ENCODE assay signal across 8 mouse cellular contexts in the genomic region with DNA sequence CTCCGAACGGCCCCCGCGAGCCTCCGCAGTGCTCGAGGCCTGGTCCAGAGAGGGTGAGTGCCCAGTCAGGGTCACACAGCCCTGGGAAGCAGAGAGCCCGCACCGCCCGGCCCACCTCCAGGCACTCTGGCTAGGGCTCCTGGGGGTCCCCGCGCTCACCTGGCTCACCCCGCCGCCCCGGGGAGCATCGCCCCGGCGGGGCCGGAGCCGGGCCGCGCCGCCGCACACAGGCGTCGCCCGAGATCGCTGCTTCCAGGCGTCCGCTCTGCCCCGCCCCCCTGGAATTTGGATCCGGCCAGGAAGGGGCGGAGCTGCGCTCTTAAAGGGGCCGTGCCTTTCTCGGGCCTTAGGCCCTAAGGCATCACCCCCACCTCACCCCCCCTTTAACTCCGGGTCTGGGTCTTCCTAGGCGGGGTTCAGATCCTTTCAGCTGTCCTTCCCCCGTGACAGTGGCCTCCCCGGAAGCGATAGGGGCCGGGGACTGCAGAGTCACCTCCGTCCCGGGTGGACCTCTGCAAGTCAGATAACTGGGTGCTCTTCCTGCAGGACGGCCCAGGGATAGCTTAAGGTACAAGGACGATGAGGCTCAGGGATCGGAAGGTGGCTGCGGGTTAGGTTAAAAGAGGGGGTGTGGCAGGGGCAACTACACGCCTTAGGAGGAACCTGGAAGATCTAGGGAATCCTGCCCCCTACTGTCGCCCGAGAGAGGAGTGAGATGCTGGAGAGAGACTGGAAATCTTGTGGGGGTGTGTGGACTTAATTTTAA. TPM values are rescaled to one million over a fixed set of nuclear protein-coding genes. Genes with fewer than 3 reads are reported as not detected.
DNase-seq lines count a peak whose midpoint lies in the region; ATAC-seq and TF ChIP-seq lines count a peak whose summit lies in the region.

A gene (minus strand): TSS at position 272 of the 766 bp plus-strand sequence.

- H3K9ac ChIP-seq in kidney, embryonic 15.5 days: peak within 1 kb of the TSS; percentile 75
- H3K9ac ChIP-seq in liver, embryonic 13.5 days: peak within 1 kb of the TSS; percentile 80
- peak within 1 kb of the TSS; percentile 63 for H3K9ac ChIP-seq in neural tube, embryonic 11.5 days (ENCODE audit: low read length)
- H3K9ac ChIP-seq in stomach, postnatal 0 days (ENCODE audit: low read length): peak within 1 kb of the TSS; percentile 75

- no peak for TF ChIP-seq EP300 in stomach, postnatal 0 days (optimal IDR thresholded peaks at IDR 0.05)

- TF ChIP-seq CTCF in brain, embryonic 14.5 days (IDR thresholded peaks at IDR 0.05; ENCODE audit: borderline replicate concordance, extremely low read depth, insufficient read depth, insufficient read length): peak; percentile 64
- TF ChIP-seq CTCF in stomach, postnatal 0 days (IDR thresholded peaks at IDR 0.05; ENCODE audit: low read depth): peak; percentile 81

- peak; percentile 93 for DNase-seq in brain, embryonic 14.5 days (ENCODE audit: low read depth)
- peak; percentile 93 for DNase-seq in heart, embryonic 10.5 days (ENCODE audit: low spot score)
- DNase-seq in liver, embryonic 13.5 days: peak; percentile 82
- DNase-seq in neural tube, embryonic 11.5 days (ENCODE audit: low spot score): peak; percentile 91
- peak; percentile 92 for DNase-seq in stomach, postnatal 0 days (ENCODE audit: low spot score)

- H3K27ac ChIP-seq in heart, embryonic 10.5 days: peak within 1 kb of the TSS; percentile 86
- peak within 1 kb of the TSS; percentile 83 for H3K27ac ChIP-seq in kidney, embryonic 15.5 days
- H3K27ac ChIP-seq in liver, embryonic 13.5 days: peak within 1 kb of the TSS; percentile 59
- H3K27ac ChIP-seq in neural tube, embryonic 11.5 days (ENCODE audit: low read depth, low read length): 0 out of 2 replicates have a peak within 1 kb of the TSS, but pooled peaks have one; percentile 34
- peak within 1 kb of the TSS; percentile 56; the same call in 1 of the 2 replicates for H3K27ac ChIP-seq in stomach, postnatal 0 days (replicated peaks)

- peak within 1 kb of the TSS; percentile 77 for H3K4me3 ChIP-seq in heart, embryonic 10.5 days
- peak within 1 kb of the TSS; percentile 87 for H3K4me3 ChIP-seq in kidney, embryonic 15.5 days (replicated peaks)
- peak within 1 kb of the TSS; percentile 68 for H3K4me3 ChIP-seq in liver, embryonic 13.5 days (replicated peaks)
- H3K4me3 ChIP-seq in neural tube, embryonic 11.5 days (ENCODE audit: low read depth, low read length): peak within 1 kb of the TSS; percentile 69
- peak within 1 kb of the TSS; percentile 72 for H3K4me3 ChIP-seq in stomach, postnatal 0 days (ENCODE audit: low read depth, low read length)

- H3K27me3 ChIP-seq in heart, embryonic 10.5 days (ENCODE audit: insufficient read depth, poor library complexity, severe bottlenecking): peaks cover 45% of the 10 kb centered on the region
- H3K27me3 ChIP-seq in kidney, embryonic 15.5 days: peaks cover 38% of the 10 kb centered on the region
- peaks cover 47% of the 10 kb centered on the region for H3K27me3 ChIP-seq in liver, embryonic 13.5 days
- H3K27me3 ChIP-seq in neural tube, embryonic 11.5 days (ENCODE audit: control insufficient read depth, insufficient read depth, low read length): peaks cover 38% of the 10 kb centered on the region
- H3K27me3 ChIP-seq in stomach, postnatal 0 days (ENCODE audit: control insufficient read depth, insufficient read depth, low read length): 0 out of 2 replicates have a peak, but pooled peaks cover 2% of the 10 kb centered on the region

- peak; percentile 38 for ATAC-seq in CD4-positive, CD25-positive, alpha-beta regulatory T cell, adult 4 months
- peak; percentile 87 for ATAC-seq in erythroblast, adult 5-6 weeks (replicated peaks; ENCODE audit: low FRiP score, poor library complexity, severe bottlenecking)
- peak; percentile 81 for ATAC-seq in kidney, embryonic 15.5 days (replicated peaks; ENCODE audit: low FRiP score)
- peak; percentile 81 for ATAC-seq in liver, embryonic 13.5 days (ENCODE audit: low read depth)
- peak; percentile 77 for ATAC-seq in neural tube, embryonic 11.5 days (ENCODE audit: insufficient read depth, low FRiP score, low TSS enrichment)
- ATAC-seq in stomach, postnatal 0 days (ENCODE audit: low FRiP score, low TSS enrichment): peak; percentile 68

- peaks cover 35% of the 10 kb centered on the region for H3K36me3 ChIP-seq in heart, embryonic 10.5 days
- H3K36me3 ChIP-seq in kidney, embryonic 15.5 days: peaks cover 31% of the 10 kb centered on the region
- peaks cover 27% of the 10 kb centered on the region for H3K36me3 ChIP-seq in liver, embryonic 13.5 days
- H3K36me3 ChIP-seq in neural tube, embryonic 11.5 days (ENCODE audit: control insufficient read depth, insufficient read depth, low read length): peaks cover 11% of the 10 kb centered on the region
- peaks cover 10% of the 10 kb centered on the region; the same call in 1 of the 2 replicates for H3K36me3 ChIP-seq in stomach, postnatal 0 days (ENCODE audit: control insufficient read depth, insufficient read depth, low read length)

- peaks cover 2% of the 10 kb centered on the region; the same call in 1 of the 2 replicates for H3K9me3 ChIP-seq in heart, embryonic 10.5 days
- no peaks in the 10 kb centered on the region for H3K9me3 ChIP-seq in kidney, embryonic 15.5 days (replicated peaks)
- no peaks in the 10 kb centered on the region for H3K9me3 ChIP-seq in liver, embryonic 13.5 days (replicated peaks)
- H3K9me3 ChIP-seq in neural tube, embryonic 11.5 days (ENCODE audit: control insufficient read depth, low read length): no peaks in the 10 kb centered on the region
- H3K9me3 ChIP-seq in stomach, postnatal 0 days (ENCODE audit: control insufficient read depth, low read length): no peaks in the 10 kb centered on the region

- H3K4me2 ChIP-seq in kidney, embryonic 15.5 days: peak within 1 kb of the TSS; percentile 87
- H3K4me2 ChIP-seq in liver, embryonic 13.5 days: peak within 1 kb of the TSS; percentile 99
- H3K4me2 ChIP-seq in neural tube, embryonic 11.5 days (ENCODE audit: low read depth): peak within 1 kb of the TSS; percentile 91
- H3K4me2 ChIP-seq in stomach, postnatal 0 days (replicated peaks; ENCODE audit: low read depth): peak within 1 kb of the TSS; percentile 71

- H3K4me1 ChIP-seq in heart, embryonic 10.5 days: peaks cover 43% of the 10 kb centered on the region
- H3K4me1 ChIP-seq in kidney, embryonic 15.5 days: peaks cover 49% of the 10 kb centered on the region
- H3K4me1 ChIP-seq in liver, embryonic 13.5 days (replicated peaks): peaks cover 74% of the 10 kb centered on the region
- H3K4me1 ChIP-seq in neural tube, embryonic 11.5 days (ENCODE audit: control insufficient read depth, insufficient read depth, low read length): peaks cover 30% of the 10 kb centered on the region
- H3K4me1 ChIP-seq in stomach, postnatal 0 days (replicated peaks; ENCODE audit: control insufficient read depth, insufficient read depth): peaks cover 25% of the 10 kb centered on the region

- WGBS in heart, embryonic 10.5 days: 1% methylated on average over 50 of the region's 50 CpGs
- WGBS in kidney, embryonic 15.5 days: under 1% methylated on average over 48 of the region's 50 CpGs
- WGBS in liver, embryonic 13.5 days (ENCODE audit: insufficient replicate concordance): under 1% methylated on average over 49 of the region's 50 CpGs
- under 1% methylated on average over 34 of the region's 50 CpGs for WGBS in neural tube, embryonic 11.5 days
- under 1% methylated on average over 50 of the region's 50 CpGs for WGBS in stomach, postnatal 0 days

- TF ChIP-seq POLR2A in brain, embryonic 14.5 days (IDR thresholded peaks at IDR 0.05; ENCODE audit: borderline replicate concordance, extremely low read depth, insufficient read depth, insufficient read length, poor library complexity, severe bottlenecking): 0 out of 2 replicates have a peak, but pooled peaks have one; percentile 29

RNA-seq across cellular contexts. Expression of the gene that starts here (rescaled TPM):
- under 1 TPM; 0.35 to 0.71 TPM for polyA plus RNA-seq in CD4-positive, CD25-positive, alpha-beta regulatory T cell, adult 4 months (2017; shearing (Covaris generic))
- polyA plus RNA-seq in brain, embryonic 14.5 days (2012; rRNA removed): 32.6 and 38.1 TPM in 2 replicates
- total RNA-seq in erythroblast, adult 5-6 weeks (2015; ENCODE audit: low replicate concordance): 0.58 TPM in 1 of 2 replicates, not detected in the other
- total RNA-seq in erythroblast, adult 5-6 weeks (2017; ENCODE audit: low replicate concordance): 0.34 and 0.56 TPM in 2 replicates
- polyA plus RNA-seq in heart, embryonic 10.5 days (2016; fragmentation: Nextera tagmentation; extraction: Ambion mirVana): 27.0 and 34.4 TPM in 2 replicates
- 33.1 and 34.6 TPM in 2 replicates for polyA plus RNA-seq in kidney, embryonic 15.5 days (2015; fragmentation: Nextera tagmentation; extraction: Ambion mirVana)
- polyA plus RNA-seq in liver, embryonic 13.5 days (2015; fragmentation: Nextera tagmentation; extraction: Ambion mirVana): 14.3 and 15.1 TPM in 2 replicates
- 32.1 and 32.9 TPM in 2 replicates for polyA plus RNA-seq in neural tube, embryonic 11.5 days (2014; fragmentation: Nextera tagmentation; extraction: Ambion mirVana)
- polyA plus RNA-seq in stomach, postnatal 0 days (2015; fragmentation: Nextera tagmentation; extraction: Ambion mirVana): 21.4 and 24.8 TPM in 2 replicates

Comparison
In these comparisons a context has a peak if more than half of its experiments do, and no peak if none do; other contexts are left out.
1. Peak in every context shown above with its lines: DNase-seq, ATAC-seq, H3K4me3 ChIP-seq and H3K27ac ChIP-seq.
2. Peak in ATAC-seq in CD4-positive, CD25-positive, alpha-beta regulatory T cell, adult 4 months; RNA of the gene not detected or under 1 TPM.
3. Peak in ATAC-seq in erythroblast, adult 5-6 weeks; RNA of the gene not detected or under 1 TPM.
4. H3K27ac ChIP-seq: peak in every context shown above with its lines; median percentile 86 in heart, embryonic 10.5 days; 83 in kidney, embryonic 15.5 days; 59 in liver, embryonic 13.5 days; 56 in stomach, postnatal 0 days; 34 in neural tube, embryonic 11.5 days.